Mouse (Mus musculus) spleen, adult 2 months (tissue): Measurements from ENCODE around the gene Psmb9. TPM values are rescaled to one million over a fixed set of nuclear protein-coding genes. Genes with fewer than 3 reads are reported as not detected.

Experiments used
- DNase-seq, 2 experiments: peaks; one replicate each; pipeline versions ENCODE4 v3.0.0 to v3.0.0-alpha.2; 2012 to 2021; ENCODE audit warnings: low spot score in 2 of 2, low read depth in 1 of 2
- H3K27ac ChIP-seq: fragments of 200-500 bp; 2 replicates; pipeline ENCODE4 v1.5.1; 2012; ENCODE audit warnings: low read length, inconsistent platforms; ENCODE audit not compliant: insufficient read depth
- H3K27me3 ChIP-seq: fragments of 200-500 bp; 2 replicates; pipeline ENCODE4 v1.6.1; 2012; ENCODE audit warnings: mild to moderate bottlenecking, moderate library complexity, low read length, inconsistent platforms; ENCODE audit not compliant: control insufficient read depth, insufficient read depth
- H3K36me3 ChIP-seq: fragments of 200-500 bp; 2 replicates; pipeline ENCODE4 v1.6.1; 2012; ENCODE audit warnings: mild to moderate bottlenecking, low read length, inconsistent platforms; ENCODE audit not compliant: control insufficient read depth, insufficient read depth
- H3K4me1 ChIP-seq: fragments of 200-500 bp; 2 replicates; pipeline ENCODE4 v1.6.1; 2011; ENCODE audit warnings: inconsistent platforms; ENCODE audit not compliant: control insufficient read depth, insufficient read depth, insufficient read length
- H3K4me3 ChIP-seq: fragments of 200-500 bp; 2 replicates; pipeline ENCODE4 v1.5.1; 2011; ENCODE audit warnings: mild to moderate bottlenecking, inconsistent platforms; ENCODE audit not compliant: insufficient read depth, insufficient read length; ENCODE audit errors: extremely low read depth
- CTCF ChIP-seq: fragments of 200-500 bp; IDR thresholded peaks from 2 replicates; pipeline ENCODE4 v1.5.1; 2011; ENCODE audit warnings: mild to moderate bottlenecking, inconsistent platforms; ENCODE audit not compliant: insufficient read depth, insufficient read length, insufficient replicate concordance; ENCODE audit errors: extremely low read depth
- POLR2A ChIP-seq: fragments of 200-500 bp; IDR thresholded peaks from 2 replicates; pipeline ENCODE4 v1.6.1; 2011; ENCODE audit warnings: low read depth, low read length, inconsistent platforms
- WGBS: fragments of 180-500 bp; shearing (Covaris S2); methylation state at CpG from one replicate; pipeline ENCODE4 v1.1.7; 2018; 5-methylcytosine and 5-hydroxymethylcytosine counted together
- polyA plus RNA-seq: library from polyadenylated mRNA; depleted of rRNA; stranded (reverse); fragments of >200 nt; gene quantifications from 2 replicates; pipeline ENCODE4 v1.2.3, GENCODE M21; 2012

Psmb9 gene
- polyA plus RNA-seq, 1 experiment = 159 TPM

- H3K27ac ChIP-seq = peak within 1 kb of the TSS; percentile 97
- DNase-seq = peak; percentile 93 to 97
Measured at GRCm38 (mm10) chr17:34143033-34143432, 44.5 kb downstream of the Psmb9 start, which contains the start of gene H2-DMb2. TSS of gene H2-DMb2 (plus strand) at chr17:34143307.

GRCm38 (mm10) chr17:34142456-34143010 lies 45.0 kb downstream of the Psmb9 start:
- Histone ChIP-seq H3K4me3 (peak overlapping the region; percentile 26; the same call in 1 of the 2 replicates), H3K27ac (peak overlapping the region; percentile 97), H3K27me3 (no peaks in the 10 kb centered on the region), H3K36me3 (peaks cover 28% of the 10 kb centered on the region), H3K4me1 (peaks cover 11% of the 10 kb centered on the region)
- no peak for TF ChIP-seq CTCF
- TF ChIP-seq POLR2A = no peak
- no peak for DNase-seq
- WGBS = 27% methylated on average over 7 of the region's 7 CpGs

More at GRCm38 (mm10) chr17:34143033-34143432, 44.5 kb downstream of the Psmb9 start, which contains the start of gene H2-DMb2:
- Histone ChIP-seq H3K27me3 (no peaks in the 10 kb centered on the region), H3K4me3 (peak within 1 kb of the TSS; percentile 65), H3K36me3 (peaks cover 26% of the 10 kb centered on the region), H3K4me1 (peaks cover 13% of the 10 kb centered on the region)
- TF ChIP-seq POLR2A = no peak
- TF ChIP-seq CTCF = no peak
- WGBS = 2% methylated on average over 7 of the region's 7 CpGs

- no peaks in the 10 kb centered on the region for H3K27me3 ChIP-seq
- 49% methylated on average over 4 of the region's 4 CpGs for WGBS
- peaks cover 11% of the 10 kb centered on the region for H3K4me1 ChIP-seq
- H3K4me3 ChIP-seq = no peak overlapping the region
- TF ChIP-seq CTCF (no peak), POLR2A (no peak)
- no peak overlapping the region for H3K27ac ChIP-seq
- H3K36me3 ChIP-seq = peaks cover 29% of the 10 kb centered on the region
- DNase-seq = no peak
Measured at GRCm38 (mm10) chr17:34141448-34141847, 46.1 kb downstream of the Psmb9 start.

GRCm38 (mm10) chr17:34140240-34140639 lies 47.3 kb downstream of the Psmb9 start:
- H3K36me3 ChIP-seq = peaks cover 27% of the 10 kb centered on the region
- H3K4me1 ChIP-seq = peaks cover 11% of the 10 kb centered on the region
- no peak for DNase-seq
- no peak overlapping the region for H3K4me3 ChIP-seq
- no peak for TF ChIP-seq CTCF
- TF ChIP-seq POLR2A = no peak
- H3K27ac ChIP-seq = no peak overlapping the region
- no peaks in the 10 kb centered on the region for H3K27me3 ChIP-seq
- WGBS = 70% methylated on average over 5 of the region's 5 CpGs

- Histone ChIP-seq H3K4me3 (no peak overlapping the region), H3K4me1 (peaks cover 11% of the 10 kb centered on the region), H3K27me3 (no peaks in the 10 kb centered on the region), H3K36me3 (peaks cover 27% of the 10 kb centered on the region), H3K27ac (no peak overlapping the region)
- TF ChIP-seq CTCF (no peak), POLR2A (no peak)
- 83% methylated on average over 16 of the region's 16 CpGs for WGBS
- DNase-seq = no peak
Measured at GRCm38 (mm10) chr17:34139416-34139815, 48.1 kb downstream of the Psmb9 start.

GRCm38 (mm10) chr17:34138655-34139054 lies 48.9 kb downstream of the Psmb9 start:
- peaks cover 27% of the 10 kb centered on the region for H3K36me3 ChIP-seq
- 85% methylated on average over 7 of the region's 7 CpGs for WGBS
- no peaks in the 10 kb centered on the region for H3K27me3 ChIP-seq

GRCm38 (mm10) chr17:34137601-34138000 lies 50.0 kb downstream of the Psmb9 start:
- Histone ChIP-seq H3K4me1 (peaks cover 9% of the 10 kb centered on the region), H3K27me3 (no peaks in the 10 kb centered on the region), H3K27ac (no peak overlapping the region), H3K36me3 (peaks cover 27% of the 10 kb centered on the region), H3K4me3 (no peak overlapping the region)
- WGBS = 83% methylated on average over 7 of the region's 7 CpGs
- no peak for DNase-seq
- TF ChIP-seq CTCF (no peak), POLR2A (no peak)

More at GRCm38 (mm10) chr17:34138655-34139054, 48.9 kb downstream of the Psmb9 start:
- TF ChIP-seq POLR2A = no peak
- TF ChIP-seq CTCF = no peak
- no peak for DNase-seq
- Histone ChIP-seq H3K4me1 (peaks cover 11% of the 10 kb centered on the region), H3K4me3 (no peak overlapping the region), H3K27ac (no peak overlapping the region)
